Mouse (Mus musculus) T-cell, adult 66 days (primary cell): Measurements from ENCODE around the gene Nr0b2. TPM values are rescaled to one million over a fixed set of nuclear protein-coding genes. Genes with fewer than 3 reads are reported as not detected.

ENCODE experiments used
- total RNA-seq, 2 experiments: library from RNA; stranded (reverse); gene quantifications; 3 replicates in 1 of 2; 4 replicates in 1 of 2; pipeline ENCODE4 v1.2.4; 2023

Gene Nr0b2
- not detected for total RNA-seq

DNA sequence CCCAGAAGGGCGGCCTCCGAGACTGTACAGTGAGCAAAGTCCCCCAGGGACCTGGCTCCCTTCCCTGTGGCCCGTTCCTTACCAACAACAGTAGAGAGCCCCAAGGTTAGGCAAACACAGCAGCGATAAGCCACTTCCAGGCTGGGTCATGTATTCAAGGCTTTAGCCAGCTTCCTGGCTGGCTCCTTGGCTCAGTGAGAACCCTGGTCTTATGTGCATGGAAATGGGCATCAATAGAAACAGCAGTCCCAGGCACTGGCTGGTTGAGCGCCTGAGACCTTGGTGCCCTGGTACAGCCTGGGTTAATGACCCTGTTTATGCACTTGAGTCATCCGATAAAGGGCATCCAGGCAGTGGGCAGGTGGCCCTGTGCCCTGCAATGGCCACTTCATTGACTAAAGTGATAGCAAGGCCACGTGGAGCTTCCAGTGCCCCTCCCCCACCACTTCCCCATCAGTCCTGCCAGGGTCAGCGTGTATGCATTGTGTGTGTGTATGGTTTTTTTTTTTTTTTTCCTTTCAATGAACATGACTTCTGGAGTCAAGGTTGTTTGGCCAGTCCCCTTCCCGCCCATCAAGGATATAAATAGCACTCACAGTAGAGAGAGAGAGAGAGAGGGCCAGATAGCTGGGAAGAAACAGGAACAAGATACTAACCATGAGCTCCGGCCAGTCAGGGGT, at the start of gene Nr0b2:
Gene Nr0b2, plus strand, starts transcription at position 609 of the 680 bp plus-strand sequence.

GRCm38 (mm10) chr4:133518601-133519368, 34.4 kb upstream of the Nr0b2 start, which contains the start of gene Kdf1:
Kdf1 (plus strand) TSS chr4:133518963.

DNA sequence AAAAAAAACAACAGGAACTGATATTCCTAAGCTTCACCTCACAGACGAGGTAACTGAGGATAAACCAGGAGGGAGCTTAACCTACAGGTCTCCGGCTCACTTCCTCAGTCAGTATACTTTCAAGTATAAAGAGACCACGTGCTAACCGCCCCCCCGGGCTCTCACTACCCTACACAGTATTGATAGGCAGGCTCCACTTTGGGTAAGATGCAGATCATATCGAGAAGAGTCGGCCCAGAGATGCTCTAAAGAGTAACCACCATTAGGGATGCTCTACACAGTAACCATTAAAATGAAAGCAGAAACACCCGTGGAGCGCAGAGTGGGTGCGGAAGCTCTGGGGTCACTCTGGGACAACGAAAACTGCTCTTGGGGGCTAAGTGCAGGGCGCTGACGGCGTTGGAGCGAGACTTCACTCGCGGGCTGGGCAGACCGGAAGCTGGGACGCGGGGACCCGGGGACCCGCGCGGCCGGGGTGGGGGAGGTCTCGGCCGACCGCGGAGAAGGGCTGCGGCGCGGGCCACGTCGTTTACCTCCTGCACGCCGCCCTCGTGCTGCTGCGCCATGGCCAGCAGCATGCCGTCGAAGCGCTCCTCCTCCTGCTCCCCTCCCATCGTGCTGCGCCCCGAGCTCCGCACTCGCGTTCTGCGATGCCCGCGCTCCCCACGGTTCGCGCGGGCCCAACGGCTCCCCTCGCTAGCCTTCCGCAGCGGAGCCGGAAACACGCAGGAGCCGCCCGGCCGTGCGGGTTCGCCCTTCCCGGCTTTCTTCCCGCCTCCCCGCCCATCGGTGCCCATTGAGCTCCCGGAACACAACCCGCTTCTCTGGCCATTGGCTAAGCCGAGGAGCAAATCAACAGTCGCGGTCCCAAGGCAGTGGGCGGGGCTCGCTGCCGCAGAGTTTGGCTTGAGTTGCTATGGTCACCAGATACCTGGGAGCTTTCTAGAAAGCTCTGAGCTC, 7.6 kb upstream of the Nr0b2 start, which contains the start of gene Nudc:
Gene Nudc, minus strand, starts transcription at position 725 of the 960 bp plus-strand sequence.

GRCm38 (mm10) chr4:133574070-133574842, 21.1 kb downstream of the Nr0b2 start, which contains the start of gene Gpatch3:
Gpatch3 (plus strand) TSS chr4:133574745.

GRCm38 (mm10) chr4:133584059-133584951, 31.1 kb downstream of the Nr0b2 start, which contains the start of gene Gpn2:
Gpn2 (plus strand) TSS chr4:133584362.

DNA sequence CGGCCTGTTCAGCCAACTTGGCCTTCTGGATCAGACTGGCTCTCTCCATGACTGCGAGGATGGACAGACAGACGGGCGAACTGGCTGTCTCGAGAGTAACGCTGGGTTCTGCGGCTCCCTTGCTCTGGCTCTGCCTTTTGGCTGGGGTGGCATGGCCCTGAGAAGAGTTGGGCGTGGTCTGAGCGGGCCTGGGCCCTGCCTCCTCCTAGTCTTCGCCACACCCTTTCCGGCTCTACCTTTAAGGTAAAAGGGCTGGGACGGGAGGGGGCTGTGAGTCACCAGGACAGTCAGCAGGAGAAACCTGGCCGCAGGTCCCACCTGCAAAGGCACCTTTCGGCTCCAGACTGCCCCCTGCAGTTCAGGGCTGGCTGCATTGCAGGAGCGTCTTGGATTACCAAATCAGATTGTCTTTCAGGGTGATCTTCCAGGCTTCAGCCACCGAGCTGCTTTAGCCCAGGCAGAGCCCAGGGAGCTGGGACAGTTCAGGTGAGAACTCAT, 48.6 kb downstream of the Nr0b2 start, which contains the start of gene Sfn:
Gene Sfn, minus strand, starts transcription at position 448 of the 498 bp plus-strand sequence.

Other genes starting within 250 kb of the Nr0b2 start
- 10 to 100 TPM; 47.0 to 49.6 TPM for gene Wdtc1, start 199.9 kb upstream of the Nr0b2 start, total RNA-seq
- gene Slc9a1, start 183.7 kb upstream of the Nr0b2 start, total RNA-seq, result 10 to 100 TPM; 56.5 to 58.9 TPM
- not detected for gene Tent5b, start 73.2 kb upstream of the Nr0b2 start, total RNA-seq
- 10 to 100 TPM; 11.6 to 21.7 TPM for gene Trnp1, start 54.8 kb upstream of the Nr0b2 start, total RNA-seq
- gene Kdf1, start 34.4 kb upstream of the Nr0b2 start, total RNA-seq, result under 1 TPM; 0.52 to 0.80 TPM
- 10 to 100 TPM; 72.2 to 79.8 TPM for gene Nudc, start 7.4 kb upstream of the Nr0b2 start, total RNA-seq
- 10 to 100 TPM; 21.4 to 32.4 TPM for gene Gpatch3, start 21.4 kb downstream of the Nr0b2 start, total RNA-seq
- 10 to 100 TPM; 27.0 to 29.2 TPM for gene Gpn2, start 31.0 kb downstream of the Nr0b2 start, total RNA-seq
- 10 to 100 TPM; 59.4 to 60.3 TPM for gene Sfn, start 48.8 kb downstream of the Nr0b2 start, total RNA-seq
- gene Zdhhc18, start 96.8 kb downstream of the Nr0b2 start, total RNA-seq, result 100 to 1,000 TPM; 216 to 235 TPM
- gene Pigv, start 119.3 kb downstream of the Nr0b2 start, total RNA-seq, result 10 to 100 TPM; 23.5 to 25.4 TPM
- gene Arid1a, start 203.4 kb downstream of the Nr0b2 start, total RNA-seq, result 100 to 1,000 TPM; 307 to 314 TPM